Mouse (Mus musculus): ENCODE measurements at regions not wholly inside any gene's neighbourhood (a gene's known extent, or its start where the extent isn't known, plus 50 kb on each side); places are given as distances from the start of the nearest gene placed in this dataset.

DNA sequence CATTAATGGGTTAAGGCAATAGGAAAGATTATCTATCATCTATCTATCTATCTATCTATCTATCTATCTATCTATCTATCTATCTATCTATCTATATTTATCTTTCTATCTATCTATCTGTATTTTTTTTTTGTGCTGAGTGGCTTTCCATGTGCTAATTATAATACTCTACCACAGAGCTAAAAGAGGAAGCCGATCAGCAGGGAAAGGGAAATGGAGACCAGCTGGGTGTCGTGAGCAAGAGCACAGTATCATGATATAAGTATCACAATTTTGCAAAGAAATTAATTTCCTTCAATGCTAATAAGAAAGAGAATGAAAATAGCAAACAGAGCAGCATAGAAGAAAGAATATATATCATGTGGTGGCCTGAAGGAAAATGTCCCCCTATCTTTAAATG is 69.6 kb downstream of the Cldn1 start:
- Histone ChIP-seq H3K4me1 (replicated peaks) (no peaks in the 10 kb centered on the region), H3K4me2 (no peak overlapping the region), H3K27ac (no peak overlapping the region), H3K36me3 (no peaks in the 10 kb centered on the region), H3K9ac (no peak overlapping the region), H3K4me3 (no peak overlapping the region), H3K9me3 (replicated peaks) (no peaks in the 10 kb centered on the region), H3K27me3 (no peaks in the 10 kb centered on the region)
- ATAC-seq (replicated peaks; ENCODE audit: insufficient number of reproducible peaks, insufficient read depth, low FRiP score, low read depth): no peak
- 63% methylated on average over 2 of the region's 2 CpGs for WGBS

DNA sequence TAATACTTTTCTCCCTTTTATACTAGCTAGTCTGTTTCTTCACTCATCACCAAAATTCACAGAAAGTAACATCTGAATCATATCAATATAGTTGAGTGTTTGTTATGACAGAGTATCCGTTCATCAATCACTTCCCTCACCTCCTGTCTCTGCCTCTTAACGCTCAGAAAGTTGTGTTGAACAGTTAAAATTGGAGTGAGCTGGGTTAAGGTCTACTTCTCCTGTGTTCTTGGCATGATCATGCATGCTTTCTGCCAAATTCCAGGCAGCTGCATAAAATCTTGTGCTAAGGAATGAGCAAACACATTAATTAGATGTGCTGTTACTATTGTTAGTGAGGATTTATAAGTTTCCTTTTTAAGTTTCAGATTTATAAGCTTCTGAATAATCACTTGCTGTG is 79.9 kb downstream of the Cldn1 start:
- H3K4me1 ChIP-seq (replicated peaks): no peaks in the 10 kb centered on the region
- H3K9ac ChIP-seq: no peak overlapping the region
- 53% methylated on average over 2 of the region's 2 CpGs for WGBS
- no peak overlapping the region for H3K27ac ChIP-seq
- H3K4me2 ChIP-seq: no peak overlapping the region
- ATAC-seq (replicated peaks; ENCODE audit: insufficient number of reproducible peaks, insufficient read depth, low FRiP score, low read depth): no peak
- H3K27me3 ChIP-seq: no peaks in the 10 kb centered on the region
- H3K9me3 ChIP-seq (replicated peaks): no peaks in the 10 kb centered on the region
- no peaks in the 10 kb centered on the region for H3K36me3 ChIP-seq
- no peak overlapping the region for H3K4me3 ChIP-seq

DNA sequence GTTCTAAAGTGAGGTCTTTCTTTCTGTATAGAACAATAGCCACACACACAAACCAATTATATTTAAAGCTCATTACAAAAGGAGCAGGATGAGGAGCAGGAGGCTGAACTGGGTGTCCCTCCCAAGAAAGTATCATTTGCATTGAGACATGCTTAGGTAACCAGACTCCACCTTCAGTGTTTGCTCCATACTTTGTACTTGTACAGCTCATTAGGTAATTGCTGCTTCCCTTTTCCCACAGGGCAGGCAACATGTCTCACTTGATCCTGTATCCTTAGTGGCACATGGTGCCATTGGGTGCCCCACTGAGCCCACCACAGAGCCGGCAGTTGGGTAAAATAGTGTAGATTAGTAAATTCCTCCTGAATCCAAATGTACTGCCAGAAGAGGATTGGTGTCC is 86.0 kb downstream of the Cldn1 start:
- Histone ChIP-seq H3K4me2 (no peak overlapping the region), H3K27ac (no peak overlapping the region), H3K4me3 (no peak overlapping the region), H3K9me3 (replicated peaks) (no peaks in the 10 kb centered on the region), H3K9ac (no peak overlapping the region), H3K27me3 (no peaks in the 10 kb centered on the region), H3K4me1 (replicated peaks) (no peaks in the 10 kb centered on the region), H3K36me3 (no peaks in the 10 kb centered on the region)
- 68% methylated on average over 1 of the region's 1 CpGs for WGBS
- ATAC-seq (replicated peaks; ENCODE audit: insufficient number of reproducible peaks, insufficient read depth, low FRiP score, low read depth): no peak

DNA sequence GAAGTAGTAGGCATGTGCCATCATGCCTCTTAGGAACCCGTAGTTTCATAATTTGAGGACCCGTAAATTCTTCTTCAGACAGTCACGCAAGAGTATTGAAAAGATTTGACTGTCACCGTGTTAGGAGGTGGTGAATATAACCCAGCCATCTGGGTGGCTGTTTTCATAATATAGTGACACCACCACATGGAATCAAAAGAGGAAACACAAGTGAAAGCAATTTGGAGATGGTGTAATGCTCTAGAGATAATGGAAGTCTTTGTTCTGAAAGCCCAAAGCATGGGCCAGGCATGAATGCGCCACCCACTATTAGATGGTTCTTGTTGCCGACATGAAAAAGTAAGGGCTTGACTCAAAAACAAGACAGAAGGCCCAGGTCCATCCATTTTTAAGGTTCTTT is 86.9 kb downstream of the Cldn1 start:
- Histone ChIP-seq H3K36me3 (no peaks in the 10 kb centered on the region), H3K4me3 (no peak overlapping the region), H3K9me3 (replicated peaks) (no peaks in the 10 kb centered on the region), H3K27ac (no peak overlapping the region), H3K9ac (no peak overlapping the region), H3K4me1 (replicated peaks) (no peaks in the 10 kb centered on the region), H3K27me3 (no peaks in the 10 kb centered on the region), H3K4me2 (no peak overlapping the region)
- 84% methylated on average over 6 of the region's 6 CpGs for WGBS
- no peak for ATAC-seq (replicated peaks; ENCODE audit: insufficient number of reproducible peaks, insufficient read depth, low FRiP score, low read depth)

DNA sequence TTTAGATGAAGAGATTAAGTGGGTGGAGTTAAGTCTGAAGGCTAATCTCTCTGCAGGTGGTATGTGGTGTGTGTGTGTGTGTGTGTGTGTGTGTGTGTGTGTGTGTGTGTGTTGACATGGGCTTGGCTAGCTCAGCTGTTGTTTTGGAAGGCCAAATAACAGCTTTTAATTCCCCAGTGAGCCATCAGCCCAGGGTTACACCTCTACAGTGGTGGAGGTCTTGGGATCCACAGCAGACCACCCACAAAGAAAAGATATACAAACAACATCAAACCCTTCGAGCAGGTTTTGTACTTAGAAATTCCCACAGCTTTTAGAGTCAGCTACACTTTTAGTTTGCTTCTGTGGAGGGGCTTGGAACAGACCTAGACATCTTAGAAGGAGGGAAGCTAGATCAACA is 89.2 kb downstream of the Cldn1 start:
- 32% methylated on average over 1 of the region's 1 CpGs for WGBS
- H3K4me1 ChIP-seq (replicated peaks): no peaks in the 10 kb centered on the region
- H3K27ac ChIP-seq: no peak overlapping the region
- no peak overlapping the region for H3K9ac ChIP-seq
- ATAC-seq (replicated peaks; ENCODE audit: insufficient number of reproducible peaks, insufficient read depth, low FRiP score, low read depth): no peak
- no peaks in the 10 kb centered on the region for H3K9me3 ChIP-seq (replicated peaks)
- H3K36me3 ChIP-seq: no peaks in the 10 kb centered on the region
- H3K4me3 ChIP-seq: no peak overlapping the region
- H3K4me2 ChIP-seq: no peak overlapping the region
- H3K27me3 ChIP-seq: no peaks in the 10 kb centered on the region

DNA sequence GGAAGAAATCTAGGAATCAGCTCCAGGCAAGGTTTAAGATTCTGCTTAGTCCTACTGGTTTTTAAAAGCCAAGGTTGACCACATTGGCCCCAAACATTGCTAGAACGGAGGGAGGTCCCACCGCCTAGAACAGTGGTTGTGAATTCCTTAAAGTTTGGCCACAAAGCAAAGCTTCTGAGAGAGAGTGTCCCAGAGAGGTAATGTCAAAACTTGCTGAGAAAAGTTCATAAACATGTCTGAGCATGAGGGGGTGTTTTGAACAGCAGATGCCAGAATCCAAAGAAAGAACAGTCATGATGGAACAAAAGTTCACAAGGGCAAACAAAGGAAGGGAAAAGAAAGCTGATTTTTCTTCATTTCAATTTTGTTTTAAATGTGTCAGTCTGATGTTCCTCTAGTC is 90.1 kb downstream of the Cldn1 start:
- no peak overlapping the region for H3K4me3 ChIP-seq
- no peaks in the 10 kb centered on the region for H3K27me3 ChIP-seq
- no peaks in the 10 kb centered on the region for H3K4me1 ChIP-seq (replicated peaks)
- ATAC-seq (replicated peaks; ENCODE audit: insufficient number of reproducible peaks, insufficient read depth, low FRiP score, low read depth): no peak
- no peak overlapping the region for H3K27ac ChIP-seq
- WGBS: 63% methylated on average over 2 of the region's 2 CpGs
- H3K9ac ChIP-seq: no peak overlapping the region
- no peaks in the 10 kb centered on the region for H3K36me3 ChIP-seq
- no peaks in the 10 kb centered on the region for H3K9me3 ChIP-seq (replicated peaks)
- H3K4me2 ChIP-seq: no peak overlapping the region

DNA sequence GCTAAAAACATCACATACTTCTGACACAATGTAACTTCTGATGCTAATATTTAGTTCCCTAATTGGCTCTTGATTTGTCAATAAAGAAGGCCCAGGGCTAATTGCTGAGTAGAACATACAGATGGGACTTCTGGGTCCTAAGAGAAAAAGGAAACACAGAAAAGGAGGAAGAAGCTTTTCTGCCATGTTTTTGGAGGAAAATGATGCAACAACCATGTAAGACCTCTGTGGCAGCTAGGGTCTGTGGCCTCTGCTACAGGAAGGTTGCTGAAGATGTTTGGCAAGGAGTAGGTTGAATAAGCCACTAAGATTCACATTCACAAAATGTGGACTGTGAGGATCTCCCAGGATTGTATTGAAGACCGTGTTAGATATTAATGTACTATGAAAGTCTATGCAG is 94.9 kb downstream of the Cldn1 start:
- no peak overlapping the region for H3K27ac ChIP-seq
- H3K4me1 ChIP-seq (replicated peaks): no peaks in the 10 kb centered on the region
- H3K9ac ChIP-seq: no peak overlapping the region
- H3K4me3 ChIP-seq: no peak overlapping the region
- WGBS: 77% methylated on average over 1 of the region's 1 CpGs
- no peak overlapping the region for H3K4me2 ChIP-seq
- H3K27me3 ChIP-seq: no peaks in the 10 kb centered on the region
- ATAC-seq (replicated peaks; ENCODE audit: insufficient number of reproducible peaks, insufficient read depth, low FRiP score, low read depth): no peak
- H3K9me3 ChIP-seq (replicated peaks): no peaks in the 10 kb centered on the region
- no peaks in the 10 kb centered on the region for H3K36me3 ChIP-seq

DNA sequence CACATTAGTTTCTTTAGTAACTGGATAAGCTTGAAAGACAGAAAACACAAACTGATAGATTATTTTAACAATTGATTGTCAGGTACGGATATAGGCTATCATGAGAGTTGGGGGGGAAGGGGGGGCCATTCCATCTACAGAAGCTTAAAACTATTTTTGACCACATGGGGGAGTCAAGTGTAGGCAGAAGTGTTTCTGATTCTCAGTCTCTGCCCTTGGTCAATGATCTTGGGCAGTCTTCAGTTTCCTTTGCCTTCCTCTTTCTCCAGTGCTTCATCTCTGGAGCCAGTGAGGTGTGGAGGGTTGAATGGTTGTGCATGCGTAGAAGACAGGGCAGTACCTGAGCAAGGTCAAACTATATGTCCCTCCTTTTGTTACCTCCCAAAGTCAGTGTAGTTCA is 118.8 kb downstream of the Cldn1 start:
- no peak overlapping the region for H3K4me2 ChIP-seq
- no peak overlapping the region for H3K4me3 ChIP-seq
- WGBS: 55% methylated on average over 2 of the region's 2 CpGs
- ATAC-seq (replicated peaks; ENCODE audit: insufficient number of reproducible peaks, insufficient read depth, low FRiP score, low read depth): no peak
- no peaks in the 10 kb centered on the region for H3K27me3 ChIP-seq
- no peak overlapping the region for H3K27ac ChIP-seq
- H3K4me1 ChIP-seq (replicated peaks): peaks cover under 1% of the 10 kb centered on the region; the same call in 1 of the 2 replicates
- no peak overlapping the region for H3K9ac ChIP-seq
- H3K36me3 ChIP-seq: no peaks in the 10 kb centered on the region
- no peaks in the 10 kb centered on the region for H3K9me3 ChIP-seq (replicated peaks)

DNA sequence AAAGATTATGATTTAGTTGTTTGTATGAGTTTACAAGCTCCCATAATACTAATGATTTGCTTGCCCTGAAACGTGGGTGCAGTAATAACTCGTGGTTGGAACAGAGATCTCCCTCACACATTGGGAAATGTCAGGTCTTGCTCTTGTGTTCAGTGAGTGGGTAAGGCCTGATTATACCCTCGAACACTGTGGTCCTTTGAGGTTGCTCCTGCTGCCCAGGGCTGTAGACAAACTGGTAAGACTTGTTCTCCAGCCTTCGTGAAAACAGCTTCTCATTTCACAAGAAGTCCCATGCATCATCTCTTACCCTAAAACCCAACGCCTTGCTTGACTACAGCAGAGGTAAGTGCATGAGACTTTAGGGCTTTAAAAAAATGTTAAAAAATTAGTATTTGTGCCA is 119.9 kb downstream of the Cldn1 start:
- no peak overlapping the region for H3K27ac ChIP-seq
- WGBS: 66% methylated on average over 5 of the region's 5 CpGs
- H3K4me1 ChIP-seq (replicated peaks): peaks cover 2% of the 10 kb centered on the region; the same call in 1 of the 2 replicates
- no peaks in the 10 kb centered on the region for H3K27me3 ChIP-seq
- no peaks in the 10 kb centered on the region for H3K9me3 ChIP-seq (replicated peaks)
- H3K9ac ChIP-seq: no peak overlapping the region
- ATAC-seq (replicated peaks; ENCODE audit: insufficient number of reproducible peaks, insufficient read depth, low FRiP score, low read depth): no peak
- H3K36me3 ChIP-seq: no peaks in the 10 kb centered on the region
- no peak overlapping the region for H3K4me2 ChIP-seq
- no peak overlapping the region for H3K4me3 ChIP-seq

DNA sequence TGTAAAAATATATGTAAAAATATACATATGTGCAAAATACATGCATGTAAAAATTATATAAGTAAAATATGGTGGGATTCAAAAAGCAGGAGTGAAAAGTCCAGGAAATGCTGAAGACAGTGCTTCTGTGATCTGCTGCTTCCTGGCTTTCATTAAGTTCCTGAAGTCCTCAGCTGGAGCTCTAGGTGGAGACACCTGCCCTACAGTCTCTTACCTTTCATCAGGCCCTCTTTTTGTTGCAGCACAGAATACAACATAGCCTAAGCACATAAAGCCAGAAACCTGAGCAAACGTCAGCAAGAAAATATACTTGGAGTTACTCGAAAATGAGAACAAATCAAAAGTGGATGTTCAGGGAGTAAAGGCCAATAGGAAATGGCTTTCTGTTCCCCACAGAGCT is 120.6 kb downstream of the Cldn1 start:
- Histone ChIP-seq H3K36me3 (no peaks in the 10 kb centered on the region), H3K9me3 (replicated peaks) (no peaks in the 10 kb centered on the region), H3K4me1 (replicated peaks) (peaks cover 2% of the 10 kb centered on the region; the same call in 1 of the 2 replicates), H3K4me3 (no peak overlapping the region), H3K27me3 (no peaks in the 10 kb centered on the region), H3K9ac (no peak overlapping the region), H3K27ac (no peak overlapping the region), H3K4me2 (no peak overlapping the region)
- ATAC-seq (replicated peaks; ENCODE audit: insufficient number of reproducible peaks, insufficient read depth, low FRiP score, low read depth): no peak
- 65% methylated on average over 2 of the region's 2 CpGs for WGBS

DNA sequence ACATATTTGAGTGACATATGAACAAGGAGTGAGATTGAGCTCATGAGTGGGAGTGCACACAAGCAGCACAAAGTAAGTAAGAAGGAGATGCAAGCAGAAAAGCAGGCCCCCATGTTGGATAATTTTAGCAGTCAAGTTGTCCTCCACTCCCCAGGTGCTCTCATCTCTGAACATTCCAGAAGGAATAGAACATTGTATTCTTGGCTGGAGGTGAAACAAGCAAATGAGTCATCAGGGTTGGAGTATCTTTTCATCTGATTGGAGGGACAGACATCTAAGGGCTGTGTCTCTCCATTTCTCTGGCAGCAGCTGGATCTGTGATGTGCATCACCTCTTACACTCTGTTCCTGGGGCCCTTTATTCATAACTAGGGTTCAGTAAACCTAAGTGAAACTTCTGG is 122.7 kb downstream of the Cldn1 start:
- no peaks in the 10 kb centered on the region for H3K27me3 ChIP-seq

DNA sequence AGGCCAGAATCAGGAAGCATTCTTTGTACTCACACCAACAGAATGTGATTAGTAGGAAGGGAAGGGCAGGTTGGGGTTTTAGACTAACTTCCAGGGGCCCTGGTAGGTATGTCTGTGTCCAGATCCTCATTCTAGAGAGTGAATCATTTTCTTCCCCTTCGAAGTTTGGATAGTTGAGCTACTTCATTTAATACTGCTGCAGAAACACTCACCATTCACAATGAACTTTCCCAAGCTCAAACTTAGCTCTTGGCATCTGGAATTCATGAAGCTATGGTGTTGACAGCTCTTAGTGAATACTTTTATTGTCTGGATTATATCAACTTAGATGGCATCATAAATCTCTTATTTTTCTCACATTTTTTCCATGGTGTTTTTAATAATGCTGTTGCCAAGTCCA is 123.7 kb downstream of the Cldn1 start:
- Histone ChIP-seq H3K36me3 (no peaks in the 10 kb centered on the region), H3K4me3 (no peak overlapping the region), H3K9ac (no peak overlapping the region), H3K27ac (peak overlapping the region; percentile 14; the same call in 1 of the 2 replicates), H3K27me3 (no peaks in the 10 kb centered on the region), H3K4me1 (replicated peaks) (peaks cover 2% of the 10 kb centered on the region; the same call in 1 of the 2 replicates), H3K4me2 (no peak overlapping the region), H3K9me3 (replicated peaks) (no peaks in the 10 kb centered on the region)
- 42% methylated on average over 1 of the region's 1 CpGs for WGBS
- no peak for ATAC-seq (replicated peaks; ENCODE audit: insufficient number of reproducible peaks, insufficient read depth, low FRiP score, low read depth)

More for the DNA sequence above, 122.7 kb downstream of the Cldn1 start:
- H3K9me3 ChIP-seq (replicated peaks): no peaks in the 10 kb centered on the region
- H3K36me3 ChIP-seq: no peaks in the 10 kb centered on the region
- no peak overlapping the region for H3K27ac ChIP-seq
- no peak overlapping the region for H3K9ac ChIP-seq
- peaks cover 2% of the 10 kb centered on the region; the same call in 1 of the 2 replicates for H3K4me1 ChIP-seq (replicated peaks)
- no peak overlapping the region for H3K4me3 ChIP-seq
- H3K4me2 ChIP-seq: no peak overlapping the region
- ATAC-seq (replicated peaks; ENCODE audit: insufficient number of reproducible peaks, insufficient read depth, low FRiP score, low read depth): no peak

DNA sequence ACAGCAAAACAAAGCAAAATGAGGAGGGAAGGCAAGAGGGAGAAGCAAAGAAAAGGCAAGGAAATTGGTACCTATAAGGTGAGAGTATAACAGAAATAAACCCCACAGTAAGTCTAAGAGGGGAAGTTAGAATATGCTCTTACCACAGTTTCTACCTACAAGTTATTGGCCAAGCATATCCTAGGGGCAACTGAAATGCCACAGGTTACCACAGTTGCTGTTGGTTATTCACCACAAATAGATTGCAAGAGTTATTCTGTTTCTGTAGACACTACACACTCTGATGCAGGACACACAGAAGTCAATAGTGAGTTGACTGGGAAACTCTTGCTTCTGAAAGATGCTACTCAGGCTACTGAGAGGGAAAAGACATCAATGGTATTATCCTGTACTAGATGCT is 129.7 kb upstream of the P3h2 start:
- ATAC-seq (replicated peaks; ENCODE audit: insufficient number of reproducible peaks, insufficient read depth, low FRiP score, low read depth): no peak
- no peaks in the 10 kb centered on the region for H3K27me3 ChIP-seq
- no peak overlapping the region for H3K9ac ChIP-seq
- H3K4me2 ChIP-seq: no peak overlapping the region
- no peak overlapping the region for H3K27ac ChIP-seq
- H3K9me3 ChIP-seq (replicated peaks): no peaks in the 10 kb centered on the region
- H3K36me3 ChIP-seq: no peaks in the 10 kb centered on the region
- H3K4me3 ChIP-seq: no peak overlapping the region
- H3K4me1 ChIP-seq (replicated peaks): no peaks in the 10 kb centered on the region
